Mouse (Mus musculus): Measurements from ENCODE around the gene Phf12.

Phf12 gene

GRCm38 (mm10) chr11:77973520-77973919, 9.0 kb upstream of the Phf12 start:
- DNase-seq (ENCODE audit: low spot score): no peak

GRCm38 (mm10) chr11:77974325-77974724, 8.2 kb upstream of the Phf12 start:
- no peak for DNase-seq (ENCODE audit: low spot score)

GRCm38 (mm10) chr11:77975873-77976272, 6.7 kb upstream of the Phf12 start:
- no peak for DNase-seq (ENCODE audit: low spot score)

- DNase-seq (ENCODE audit: low spot score): no peak
Measured at GRCm38 (mm10) chr11:77978161-77978560, 4.4 kb upstream of the Phf12 start.

GRCm38 (mm10) chr11:77979221-77979809, 3.2 kb upstream of the Phf12 start:
- no peak for DNase-seq (ENCODE audit: low spot score)

GRCm38 (mm10) chr11:77980281-77981204, 2.0 kb upstream of the Phf12 start:
- peak; percentile 81 for DNase-seq (ENCODE audit: low spot score)

GRCm38 (mm10) chr11:77981609-77982440, 729 bp upstream of the Phf12 start:
- peak; percentile 98 for DNase-seq (ENCODE audit: low spot score)

GRCm38 (mm10) chr11:77983191-77983936, 810 bp downstream of the Phf12 start:
- DNase-seq (ENCODE audit: low spot score): peak; percentile 49

GRCm38 (mm10) chr11:77983937-77984835, 1.6 kb downstream of the Phf12 start:
- peak; percentile 76 for DNase-seq (ENCODE audit: low spot score)

GRCm38 (mm10) chr11:77984836-77985231, 2.3 kb downstream of the Phf12 start:
- DNase-seq (ENCODE audit: low spot score): no peak

GRCm38 (mm10) chr11:77985541-77986065, 3.0 kb downstream of the Phf12 start:
- no peak for DNase-seq (ENCODE audit: low spot score)

- DNase-seq (ENCODE audit: low spot score): no peak
Measured at GRCm38 (mm10) chr11:77989071-77989690, 6.6 kb downstream of the Phf12 start.

GRCm38 (mm10) chr11:77995556-77995955, 13.0 kb downstream of the Phf12 start:
- DNase-seq (ENCODE audit: low spot score): no peak

- no peak for DNase-seq (ENCODE audit: low spot score)
Measured at GRCm38 (mm10) chr11:78006446-78006845, 23.9 kb downstream of the Phf12 start.

GRCm38 (mm10) chr11:78019676-78020075, 37.1 kb downstream of the Phf12 start:
- DNase-seq (ENCODE audit: low spot score): peak; percentile 77

- peak; percentile 30 for DNase-seq (ENCODE audit: low spot score)
Measured at GRCm38 (mm10) chr11:78023607-78024006, 41.1 kb downstream of the Phf12 start.

- DNase-seq (ENCODE audit: low spot score): no peak
Measured at GRCm38 (mm10) chr11:78029240-78029639, 46.7 kb downstream of the Phf12 start.

GRCm38 (mm10) chr11:78030600-78030999, 48.0 kb downstream of the Phf12 start:
- no peak for DNase-seq (ENCODE audit: low spot score)

- DNase-seq (ENCODE audit: low spot score): no peak
Measured at GRCm38 (mm10) chr11:78031389-78031788, 48.8 kb downstream of the Phf12 start.

Data from MN1 (cell line).